Mouse (Mus musculus) left cerebral cortex, postnatal 25 days (tissue): ENCODE results near the gene Uqcr10. TPM values are rescaled to one million over a fixed set of nuclear protein-coding genes. Genes with fewer than 3 reads are reported as not detected.
"Not testable (repeated sequence)": the region's sequence is repeated elsewhere in the genome, so short reads cannot be mapped to it uniquely, and the experiment has no call there.

ENCODE experiments used
- DNase-seq, 2 experiments: peaks; one replicate each; pipeline ENCODE4 v3.0.0; 2022; ENCODE audit warnings: low spot score in 2 of 2, mixed read lengths in 1 of 2
- intact Hi-C: fragments of 180-260 bp; cut with DNase I; formaldehyde crosslinking; loops from one replicate; pipeline ENCODE4 v1.15.1; 2025
- total RNA-seq, 2 experiments: library from RNA; stranded (reverse); gene quantifications; 2 replicates each; pipeline ENCODE4 v1.2.3; 2021

Gene Uqcr10
- total RNA-seq, 2 experiments from 2014 or later: 379 to 407 TPM

DNA sequence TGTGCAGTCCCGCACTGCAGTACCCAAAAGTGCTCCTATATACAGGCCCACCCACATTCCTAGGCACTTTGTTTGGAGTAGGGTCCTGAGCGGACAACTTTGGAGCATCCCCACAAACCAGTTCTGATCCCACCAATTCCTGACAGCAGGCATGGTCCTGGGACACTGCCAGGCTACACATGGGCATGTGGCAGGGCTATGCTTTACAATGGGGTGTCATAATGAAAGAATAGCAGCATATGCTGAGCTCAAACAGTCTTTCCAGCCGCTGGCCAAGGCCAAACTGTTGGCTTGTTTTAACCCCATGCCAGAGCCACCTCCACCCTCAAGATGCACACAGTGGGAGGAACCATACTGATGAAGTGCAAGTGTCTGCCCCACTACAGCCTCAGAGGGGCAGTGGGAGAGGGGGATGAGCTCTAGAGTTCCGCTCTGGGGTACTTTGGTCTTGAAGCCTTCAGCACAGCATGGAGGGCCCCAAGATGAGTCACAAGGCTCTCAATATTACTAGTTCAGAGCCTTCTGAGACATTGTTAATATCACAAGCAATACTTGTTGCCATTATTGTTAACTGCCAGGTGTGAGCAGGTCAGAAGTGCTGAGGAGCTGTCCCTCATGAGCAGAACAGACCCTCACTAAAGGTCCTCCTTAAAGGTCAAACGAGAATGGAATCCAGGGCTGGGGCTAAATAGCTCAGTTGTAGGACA, 12.5 kb upstream of the Uqcr10 start:
- intact Hi-C loops: no loop called here

DNA sequence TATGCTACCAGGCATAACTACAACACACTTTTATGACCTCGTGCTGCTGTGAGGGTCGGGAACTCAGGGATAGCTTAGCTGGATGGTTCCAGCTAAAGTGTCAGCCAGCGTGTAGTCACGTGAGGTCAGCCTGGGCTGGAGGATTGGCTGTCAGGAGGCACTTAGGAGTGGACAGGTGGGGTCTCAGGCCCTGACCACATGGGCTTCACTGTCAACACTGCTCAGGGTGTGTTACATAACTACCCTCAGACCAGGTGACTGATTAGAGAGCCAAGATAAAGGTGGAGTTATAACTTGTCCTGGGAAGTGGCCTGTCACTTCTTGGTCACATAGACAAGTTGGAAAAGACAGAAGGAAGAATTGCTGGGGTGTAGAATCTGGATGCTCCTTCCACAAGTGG, 11.5 kb upstream of the Uqcr10 start:
- intact Hi-C loops: no loop called here
- DNase-seq: no peak

More for the DNA sequence above, 12.5 kb upstream of the Uqcr10 start:
- DNase-seq: no peak

DNA sequence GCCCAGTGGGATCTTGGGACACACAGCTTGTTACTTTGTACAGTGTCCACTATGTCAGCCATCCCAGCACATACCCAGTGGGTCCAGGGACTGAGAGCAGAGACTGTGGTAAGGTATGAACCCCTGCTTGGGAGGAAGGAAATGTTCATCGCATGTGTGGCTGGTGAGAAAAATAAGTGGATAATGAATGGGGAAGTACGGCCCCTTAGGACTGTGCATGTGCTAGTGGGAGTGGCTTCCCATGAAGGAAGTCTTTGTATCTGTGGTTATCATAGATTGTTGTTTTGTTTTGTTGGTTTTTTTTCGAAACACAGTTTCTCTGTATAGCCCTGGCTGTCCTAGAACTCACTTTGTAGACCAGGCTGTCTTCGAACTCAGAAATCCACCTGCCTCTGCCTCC, 10.6 kb upstream of the Uqcr10 start:
- no peak for DNase-seq
- intact Hi-C loops: no loop called here

DNA sequence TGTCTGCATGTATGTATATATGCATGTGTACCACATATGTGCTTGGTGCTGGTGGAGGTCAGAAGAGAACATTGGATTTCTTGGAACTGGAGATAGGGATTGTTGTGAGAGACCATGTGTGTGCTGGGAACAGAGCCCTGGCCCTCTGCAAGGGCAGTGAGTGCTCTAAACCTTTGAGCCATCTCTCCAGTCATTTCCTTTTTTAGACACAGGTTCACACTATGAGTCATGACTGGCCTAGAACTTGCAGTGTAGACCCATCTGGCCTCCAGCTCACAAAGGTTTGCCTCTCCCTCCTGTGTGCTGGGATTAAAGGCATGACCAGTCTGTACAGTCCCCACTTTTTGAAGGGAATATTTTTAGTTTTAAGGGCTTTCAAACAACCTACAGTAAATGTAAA, 8.7 kb upstream of the Uqcr10 start:
- DNase-seq: no peak
- intact Hi-C loops: no loop called here

DNA sequence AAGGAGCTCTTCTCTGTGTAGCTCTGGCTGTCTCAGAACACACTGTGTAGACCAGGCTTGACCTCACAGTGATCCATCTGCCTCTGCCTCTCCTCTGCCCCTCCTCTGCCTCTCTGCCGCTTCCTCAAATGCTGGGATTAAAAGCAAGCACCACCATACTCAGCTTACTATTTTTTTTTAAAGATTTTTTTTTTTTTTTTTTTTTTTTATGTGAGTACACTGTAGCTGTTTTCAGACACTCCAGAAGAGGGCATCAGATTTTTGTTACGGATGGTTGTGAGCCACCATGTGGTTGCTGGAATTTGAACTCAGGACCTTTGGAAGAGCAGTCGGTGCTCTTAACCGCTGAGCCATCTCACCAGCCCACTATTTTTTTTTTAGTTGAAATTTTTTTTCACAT, 6.0 kb upstream of the Uqcr10 start:
- DNase-seq, intact Hi-C loops: not testable (repeated sequence)

DNA sequence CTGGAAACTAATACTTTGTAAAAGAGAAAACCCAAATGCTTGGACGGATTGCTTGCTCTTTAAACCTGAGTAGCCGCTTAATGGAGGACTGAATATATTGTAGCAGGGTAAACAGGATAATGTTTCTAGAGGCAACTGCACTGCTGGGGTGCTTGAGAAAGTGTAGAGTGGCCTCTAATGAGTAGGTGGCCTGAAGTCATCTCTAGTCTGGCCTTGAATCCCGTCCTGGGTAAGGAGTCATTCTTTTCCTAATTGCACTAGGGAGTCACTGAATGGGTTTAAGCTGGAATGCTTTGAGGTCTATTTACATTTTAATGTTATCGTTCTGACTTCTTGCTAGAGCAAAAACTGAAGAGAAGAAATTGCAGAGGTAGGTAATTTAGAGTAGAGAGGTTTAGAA, 1.0 kb upstream of the Uqcr10 start:
- no peak for DNase-seq
- intact Hi-C loops: no loop called here

DNA sequence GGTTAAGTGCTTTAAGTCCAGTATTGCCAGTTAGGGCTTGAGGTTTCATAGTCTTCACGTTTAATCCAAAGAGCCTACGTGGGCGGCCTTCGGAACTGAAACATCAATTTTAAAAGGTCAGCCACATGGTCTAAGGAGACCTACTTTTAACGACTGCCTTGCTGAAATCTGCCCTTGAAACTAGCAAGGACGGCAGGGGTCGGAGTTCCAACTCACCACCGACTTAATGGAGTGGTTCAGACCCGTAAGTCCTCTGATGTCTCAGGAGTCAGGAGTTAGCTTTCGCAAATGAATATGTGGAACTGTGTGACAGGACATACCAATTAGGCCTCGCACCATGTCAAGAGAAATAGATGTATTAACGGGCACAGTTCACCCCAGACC, 462 bp downstream of the Uqcr10 start:
- no peak for DNase-seq
- intact Hi-C loops: no loop called here

DNA sequence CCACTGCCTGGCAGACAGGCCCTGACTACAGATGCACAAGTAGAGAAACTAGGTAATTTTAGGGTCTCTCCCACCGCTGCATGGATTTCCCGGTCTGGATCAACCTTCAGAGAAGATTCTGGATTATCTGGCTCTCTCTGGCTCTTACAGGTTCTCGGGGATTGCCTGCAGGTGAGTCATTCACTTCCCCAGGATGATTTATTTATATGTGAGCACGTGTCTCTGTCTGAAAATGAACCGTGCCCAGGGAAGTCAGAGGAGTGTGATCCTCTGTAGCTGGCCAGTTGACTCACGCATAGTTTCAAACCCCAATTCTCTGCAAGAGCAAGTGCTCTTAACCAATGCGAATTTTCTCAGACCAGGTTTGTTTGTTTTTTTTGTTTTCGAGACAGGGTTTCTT, 3.4 kb downstream of the Uqcr10 start:
- intact Hi-C loops: no loop called here
- no peak for DNase-seq

DNA sequence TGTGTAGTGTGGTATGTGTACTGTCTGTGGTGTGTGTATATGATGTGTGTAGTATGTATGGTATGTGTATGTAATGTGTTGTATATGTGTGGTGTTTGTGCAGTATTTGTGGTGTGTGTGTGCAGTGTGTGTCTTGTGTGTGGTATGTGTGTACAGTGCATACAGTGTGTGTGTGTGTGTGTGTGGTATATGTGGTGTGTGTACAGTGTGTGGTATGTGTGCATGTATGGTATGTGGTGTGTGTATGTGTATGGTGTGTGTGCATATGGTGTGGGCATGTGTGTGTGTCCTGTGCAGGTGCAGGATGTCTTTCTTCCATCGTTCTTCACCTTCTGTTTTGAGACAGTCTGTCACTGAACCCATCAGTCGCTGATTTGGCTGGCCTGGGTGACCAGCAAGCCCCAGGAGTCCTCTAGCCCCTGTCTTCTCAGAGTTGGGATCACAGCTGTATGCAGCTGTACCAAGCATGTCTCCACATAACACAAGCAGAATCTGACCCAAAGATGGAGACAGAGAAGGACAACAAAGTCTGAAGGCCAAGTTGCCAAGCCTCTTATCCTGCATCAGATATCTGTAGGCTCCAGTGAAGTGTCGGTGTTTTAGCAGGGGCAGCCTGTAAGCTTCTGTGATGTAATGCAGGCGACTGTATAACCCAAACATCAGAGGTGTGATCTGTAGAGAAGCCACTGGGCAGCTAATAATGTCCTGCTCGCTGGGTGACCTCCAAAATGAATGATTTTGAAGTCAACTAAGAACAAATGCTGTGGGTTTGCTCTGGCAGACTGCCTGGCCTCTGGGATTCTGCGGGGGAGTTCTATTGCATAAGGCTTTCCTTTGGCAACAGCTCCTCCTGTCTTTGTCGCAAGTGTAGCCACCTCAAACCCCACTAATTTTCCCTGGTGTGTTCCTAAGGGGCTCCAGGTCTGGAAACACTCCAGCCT, 6.8 kb downstream of the Uqcr10 start:
- DNase-seq: peak; percentile 73 to 88
- intact Hi-C loops: no loop called here

DNA sequence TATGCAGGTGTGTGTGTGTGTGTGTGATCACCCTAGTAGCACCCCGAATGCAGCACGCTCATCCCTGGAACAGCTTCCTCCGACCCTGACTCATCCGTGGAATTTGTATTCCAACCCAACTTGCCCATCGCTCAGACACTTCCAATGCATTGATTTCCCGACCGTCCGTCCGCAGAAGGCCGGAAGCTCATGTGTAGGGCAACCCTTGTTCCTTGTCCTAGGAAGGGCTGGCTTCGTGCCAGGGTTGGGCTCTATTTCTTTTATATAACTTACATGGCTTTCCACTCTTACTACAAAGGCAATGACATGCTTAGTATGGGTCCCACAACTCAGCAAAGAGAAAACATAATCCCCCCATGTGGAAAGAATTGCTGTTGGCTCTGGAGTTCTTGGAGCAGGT, 12.0 kb downstream of the Uqcr10 start:
- no peak for DNase-seq
- intact Hi-C loops: no loop called here

DNA sequence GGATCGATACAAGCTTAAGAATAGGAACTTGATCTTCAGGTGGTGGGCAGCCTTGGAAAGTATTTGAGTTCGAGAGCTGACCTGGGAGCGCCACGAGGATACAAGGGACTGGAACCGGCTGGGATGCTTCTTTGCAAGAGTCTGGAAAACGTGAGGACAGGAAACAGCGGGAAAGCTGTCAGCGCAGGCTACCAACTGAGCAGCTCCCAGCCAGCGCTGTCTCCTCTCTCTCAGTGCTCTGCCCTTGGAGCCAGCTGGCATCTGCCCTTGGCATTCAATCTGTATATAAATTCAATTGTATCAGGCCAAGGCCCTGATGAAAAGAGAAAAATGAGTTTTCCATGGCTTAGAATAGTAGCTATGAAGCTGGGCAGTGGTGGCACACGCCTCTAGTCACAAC, 12.9 kb downstream of the Uqcr10 start:
- no peak for DNase-seq
- intact Hi-C loops: no loop called here

DNA sequence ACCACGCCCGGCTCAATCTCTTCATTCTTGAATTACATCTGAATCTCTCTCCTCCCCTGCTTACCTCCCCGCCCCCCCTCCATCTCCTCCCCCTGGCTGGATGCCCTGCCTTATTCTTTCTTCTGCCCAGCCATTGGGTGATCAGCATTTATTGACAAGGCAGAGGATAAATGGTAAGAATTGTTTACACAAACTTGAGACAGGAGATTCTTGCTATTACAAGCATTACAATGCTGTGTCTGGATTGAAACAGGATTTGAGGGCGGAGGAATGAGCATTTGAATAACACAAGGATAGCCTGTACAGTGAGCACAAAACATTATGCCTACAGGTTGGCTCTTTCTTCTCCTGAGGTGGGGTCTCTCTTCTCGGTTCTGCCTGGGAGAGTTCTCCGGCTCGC, 13.8 kb downstream of the Uqcr10 start:
- intact Hi-C loops: no loop called here
- DNase-seq: no peak

DNA sequence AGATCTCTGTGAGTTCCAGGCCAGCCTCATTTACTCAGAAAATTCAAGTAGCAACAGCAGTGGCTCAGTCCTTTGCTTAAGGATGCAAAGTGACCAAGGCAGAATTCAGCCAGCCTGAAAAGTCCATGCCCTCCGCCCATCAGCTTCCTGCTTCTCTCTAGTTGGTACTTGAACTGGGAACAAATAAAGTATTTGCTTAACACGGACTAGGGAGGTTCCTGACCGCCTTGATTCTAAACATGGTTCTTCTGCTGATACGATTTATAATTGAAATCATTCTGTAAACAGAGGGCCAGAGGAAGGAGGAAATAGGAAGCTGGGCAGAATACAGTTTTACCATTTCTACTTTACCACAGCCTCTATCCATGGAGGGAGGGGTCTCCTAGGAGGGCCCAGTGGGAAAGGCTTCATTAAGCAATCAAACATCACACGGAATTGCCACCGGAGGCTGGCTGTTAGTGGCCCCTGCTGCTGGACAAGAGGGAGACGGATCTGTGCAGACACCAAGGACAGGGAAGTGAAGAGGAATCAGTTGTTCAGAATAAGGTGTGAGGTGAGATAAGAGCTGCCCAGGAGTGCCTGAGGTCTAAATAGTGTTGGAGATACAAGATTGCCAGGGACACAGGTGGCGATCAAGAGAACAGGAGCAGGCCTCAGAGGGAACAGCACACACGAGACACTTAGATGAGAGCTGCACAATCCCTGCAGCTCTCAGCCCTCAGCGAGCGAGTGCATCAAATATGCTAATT, 15.3 kb downstream of the Uqcr10 start:
- DNase-seq: no peak
- intact Hi-C loops: no loop called here

DNA sequence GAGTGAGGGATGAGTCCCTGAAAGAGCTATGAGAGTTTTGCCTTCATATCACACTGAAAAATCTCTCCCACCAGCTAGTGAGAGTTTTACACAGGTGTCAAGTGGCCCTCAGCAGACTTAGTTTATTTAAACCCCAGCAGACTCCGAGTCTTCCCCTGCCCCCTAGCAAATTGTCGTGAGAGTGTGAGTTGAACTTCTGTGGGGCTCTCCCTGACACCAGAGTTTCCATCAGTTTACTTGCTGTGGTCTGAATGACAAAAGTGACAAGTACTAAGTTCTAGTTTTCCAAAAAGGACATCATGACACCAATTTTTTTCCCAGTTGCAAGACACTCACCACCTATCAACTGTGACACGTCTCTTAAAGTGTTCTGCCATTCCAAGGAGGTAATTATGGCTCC, 16.3 kb downstream of the Uqcr10 start:
- intact Hi-C loops: no loop called here
- no peak for DNase-seq

DNA sequence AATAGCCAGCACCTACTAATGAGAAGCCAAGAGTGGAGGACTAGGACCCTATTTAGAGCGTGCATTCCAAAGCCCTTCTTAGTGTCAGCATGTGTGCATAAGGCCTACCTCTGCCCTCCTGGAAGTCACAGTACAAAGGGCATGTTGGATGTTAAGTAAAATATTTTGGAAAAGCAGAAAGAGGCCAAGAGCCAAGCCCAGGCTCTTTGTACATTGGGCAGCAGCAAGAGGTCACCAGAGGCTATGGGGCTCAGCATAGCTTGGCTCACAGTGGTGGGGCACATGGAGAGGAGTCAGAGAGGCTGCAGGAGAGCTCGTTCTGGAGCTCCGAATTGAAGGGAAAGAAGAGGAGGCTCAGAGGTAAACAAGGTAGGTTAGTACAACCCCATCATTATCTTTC, 17.1 kb downstream of the Uqcr10 start:
- intact Hi-C loops: no loop called here
- DNase-seq: no peak

DNA sequence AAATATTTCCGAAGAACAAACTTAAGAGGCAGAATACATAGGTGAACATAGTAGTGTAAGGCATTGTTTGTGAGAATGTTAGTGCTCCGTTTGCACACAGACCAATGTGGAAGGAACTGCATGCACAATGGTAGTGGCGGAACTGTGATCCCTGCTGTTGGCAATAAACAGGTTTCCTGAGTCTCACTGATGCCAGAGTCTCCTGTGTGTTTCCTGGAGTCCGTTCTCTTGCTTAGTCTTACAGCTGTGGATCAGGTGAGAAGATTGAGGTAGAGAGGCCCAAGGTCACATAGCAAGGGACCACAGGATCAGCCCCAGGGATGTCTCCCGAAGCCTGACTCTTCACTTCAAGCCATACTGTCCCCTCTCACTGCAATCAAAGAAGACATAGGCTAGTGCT, 18.6 kb downstream of the Uqcr10 start:
- DNase-seq: no peak
- intact Hi-C loops: no loop called here

DNA sequence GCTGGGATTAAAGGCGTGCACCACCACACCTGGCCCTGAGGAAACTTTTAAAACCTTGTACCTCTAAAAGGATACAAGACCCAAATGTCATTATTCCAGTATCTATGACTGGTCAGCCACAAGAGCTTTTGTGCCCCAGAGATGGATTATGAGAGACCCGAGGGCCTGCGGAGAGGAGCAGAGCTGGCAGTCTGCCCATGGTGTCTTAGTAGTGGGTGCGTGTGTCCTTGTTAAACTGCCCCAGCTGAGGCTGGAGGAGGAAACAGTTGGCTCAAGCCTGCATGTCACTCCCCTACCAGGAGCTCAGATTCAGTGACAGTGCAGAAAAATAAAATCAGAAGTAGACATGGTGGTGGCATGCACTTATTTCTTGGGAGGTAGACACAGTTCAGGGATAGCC, 19.1 kb downstream of the Uqcr10 start:
- no peak for DNase-seq
- intact Hi-C loops: no loop called here

DNA sequence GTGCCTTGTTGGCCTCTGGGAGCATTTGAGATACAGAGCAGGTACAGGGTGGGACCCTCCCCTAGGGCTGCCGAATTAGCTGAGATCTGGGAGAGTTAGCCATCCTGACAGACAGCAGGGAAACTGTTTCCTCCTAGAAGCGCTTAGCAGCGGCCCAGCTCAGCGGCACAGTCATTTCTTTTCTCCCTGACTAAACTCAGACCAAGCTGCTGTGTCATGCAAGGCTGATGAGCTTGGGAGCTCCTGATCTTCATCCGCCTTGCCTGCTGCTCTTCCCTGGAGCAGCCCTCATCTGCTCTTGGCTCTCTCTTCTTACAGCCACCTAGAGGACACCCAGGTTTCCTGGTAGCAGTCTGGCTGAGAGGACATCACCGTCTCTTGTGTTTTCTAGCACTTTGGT, 20.0 kb downstream of the Uqcr10 start:
- DNase-seq: peak in 1 of 2 experiments; percentile 18
- intact Hi-C loops: no loop called here

DNA sequence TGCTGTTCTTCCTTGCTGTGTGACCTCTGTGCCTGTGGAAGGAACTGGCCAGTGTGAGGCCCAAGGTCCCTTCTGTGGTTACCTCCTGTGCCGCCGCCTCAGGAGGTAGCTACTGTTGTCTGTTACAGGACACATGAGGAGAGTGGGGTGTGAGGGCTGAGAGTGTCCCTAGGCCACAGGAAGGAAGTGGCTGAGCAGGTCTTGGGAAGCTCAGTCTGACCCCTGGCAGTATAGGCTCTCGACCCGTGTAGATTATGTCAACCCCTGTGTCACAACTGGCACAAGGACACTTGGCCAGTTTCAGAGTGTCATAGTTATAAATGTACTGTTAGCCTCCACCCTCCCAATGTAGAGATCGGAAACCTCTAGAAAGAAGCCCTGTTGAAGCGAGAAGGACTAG, 20.6 kb downstream of the Uqcr10 start:
- no peak for DNase-seq
- intact Hi-C loops: no loop called here

DNA sequence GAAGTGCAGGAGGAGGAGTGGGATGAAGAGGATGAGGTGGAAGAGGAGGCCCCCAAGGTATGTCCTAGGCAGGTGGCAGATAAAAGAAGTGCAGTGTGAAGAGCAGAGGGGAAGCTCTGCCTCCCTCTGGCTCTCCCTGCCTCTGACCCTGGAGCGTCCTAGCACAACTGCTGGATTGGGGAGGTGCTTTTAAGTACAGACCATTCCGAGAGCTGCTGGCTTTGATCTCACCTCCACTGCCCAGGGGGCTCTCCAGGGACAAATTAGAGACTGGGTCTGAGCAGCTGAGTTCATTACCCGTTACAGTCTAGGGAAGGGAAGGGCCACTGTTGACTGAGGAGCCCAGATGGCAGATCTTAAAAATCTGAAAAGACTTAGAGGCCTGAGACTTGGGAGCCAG, 24.0 kb downstream of the Uqcr10 start:
- intact Hi-C loops: no loop called here
- no peak for DNase-seq
